Mouse (Mus musculus): ENCODE data around the gene Cry2. TPM values are rescaled to one million over a fixed set of nuclear protein-coding genes. Genes with fewer than 3 reads are reported as not detected.

Gene Cry2
- total RNA-seq, 2 experiments from 2014 or later, result 15.4 to 16.7 TPM

DNA sequence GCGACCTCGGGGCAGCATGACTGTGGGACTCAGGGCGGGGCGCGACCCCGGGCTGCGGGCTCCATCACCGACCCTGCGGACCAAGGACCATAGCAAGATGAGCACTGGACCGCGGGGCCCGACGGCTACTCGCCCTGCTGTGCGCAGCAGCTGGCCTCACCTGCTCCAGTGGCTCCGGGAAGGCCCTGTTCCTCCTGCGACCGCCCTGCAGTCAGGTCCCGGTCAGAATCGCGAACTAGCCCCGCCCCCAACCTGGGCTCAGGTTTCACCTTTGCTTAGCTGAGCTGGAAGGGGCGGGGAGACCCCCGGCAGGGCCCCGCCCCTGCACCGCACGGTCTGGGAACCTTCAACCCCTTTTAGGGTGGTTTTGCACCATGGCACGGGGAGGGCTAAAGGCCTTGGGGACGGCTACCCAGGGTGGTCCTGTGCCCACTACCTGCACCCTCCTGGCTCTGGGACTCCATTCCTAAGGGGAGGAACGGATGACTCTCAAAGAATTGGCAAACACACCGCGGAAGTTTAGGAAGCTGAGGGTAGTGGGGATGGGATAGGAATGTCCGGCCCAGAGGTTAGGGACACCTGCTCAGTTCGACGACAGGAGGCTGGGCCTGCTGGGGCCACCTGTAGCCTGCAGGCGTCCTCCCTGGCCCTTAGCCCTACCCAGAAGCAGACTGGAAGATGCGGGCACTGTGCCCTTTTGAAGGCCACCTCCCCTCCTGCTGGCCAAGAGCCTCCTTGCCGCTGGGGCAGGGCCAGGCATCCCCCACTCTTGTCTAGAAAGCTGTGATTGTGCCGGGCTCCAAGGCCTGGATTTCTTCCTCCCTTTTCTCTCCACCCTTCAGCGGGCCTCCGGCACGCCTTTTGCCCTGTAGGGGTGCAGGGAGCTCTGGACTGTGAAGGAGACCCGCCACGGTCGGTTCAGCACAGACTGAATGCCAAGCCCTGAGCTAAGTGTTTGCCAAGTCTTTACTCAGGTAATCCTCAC, 62.7 kb downstream of the Cry2 start:
- DNase-seq, result no peak

DNA sequence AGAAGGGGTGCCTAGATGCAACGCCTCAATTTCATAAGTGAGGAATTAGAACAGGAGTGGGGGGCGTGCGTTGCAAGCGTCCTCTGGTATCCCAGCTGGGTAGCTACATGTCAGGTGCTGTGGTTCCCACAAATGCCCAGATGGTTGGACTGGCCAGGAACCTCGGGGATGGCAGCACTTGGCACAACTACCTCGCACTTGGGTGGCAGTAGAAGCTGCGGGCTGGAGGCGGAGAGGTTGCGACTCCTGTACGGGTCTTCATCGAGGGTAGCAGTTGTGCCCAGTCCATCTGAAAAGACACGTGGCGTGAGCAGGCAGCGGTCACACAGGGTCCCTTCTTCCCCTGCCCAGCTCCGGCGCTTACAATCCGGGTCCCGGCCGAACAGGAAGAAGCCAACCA, 63.5 kb downstream of the Cry2 start:
- no peak for DNase-seq

DNA sequence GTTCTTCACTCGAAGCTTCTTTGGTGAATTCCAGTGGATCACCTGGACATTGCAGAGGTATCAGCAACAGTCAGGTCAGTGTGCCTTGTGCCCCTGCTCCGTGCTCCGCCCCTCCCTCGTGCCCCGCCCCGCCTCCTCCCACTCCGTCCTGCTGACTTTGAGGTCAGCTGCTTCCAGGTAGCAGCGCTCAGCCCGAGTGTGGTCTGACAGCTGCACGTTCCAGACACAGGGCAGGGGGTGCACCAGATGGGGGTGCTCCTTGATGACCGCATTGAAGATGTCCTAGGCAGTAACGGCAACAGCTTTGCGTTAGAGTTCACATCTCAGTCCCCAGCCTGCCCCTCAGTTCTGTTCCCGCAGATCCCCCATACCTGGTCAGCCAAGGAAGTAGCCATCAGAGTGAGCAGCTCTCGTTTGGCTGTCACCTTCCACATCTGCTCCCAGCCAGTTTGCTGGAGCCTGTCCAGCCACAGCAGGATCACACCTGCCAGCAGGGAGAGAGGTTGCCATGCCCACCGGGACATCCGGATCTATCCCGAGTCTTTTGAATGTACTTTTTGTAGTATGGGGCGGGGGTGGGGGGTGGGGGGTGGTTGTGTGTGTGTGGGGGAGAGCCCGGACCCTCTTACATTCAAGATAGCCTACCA, 66.3 kb downstream of the Cry2 start:
- DNase-seq, result no peak

DNA sequence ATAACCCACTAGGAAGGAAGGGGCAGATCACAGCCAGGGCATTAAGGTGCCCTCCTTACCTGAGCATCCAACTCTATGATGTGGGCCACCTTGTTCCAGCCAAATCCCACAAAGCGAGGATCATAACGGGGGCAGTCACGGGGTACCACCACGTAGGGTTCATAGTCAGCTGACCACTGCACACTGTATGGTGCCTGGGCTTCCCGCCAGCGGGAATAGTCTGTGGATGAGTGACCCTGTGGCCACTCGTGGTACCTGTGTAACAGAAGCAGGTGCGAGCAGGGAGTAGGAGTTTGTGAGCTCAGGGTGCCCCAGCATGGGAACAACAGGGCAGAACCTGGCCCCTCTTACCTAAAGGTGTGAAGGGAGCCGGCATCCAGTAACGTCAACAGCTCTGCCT, 68.3 kb downstream of the Cry2 start:
- no peak for DNase-seq

DNA sequence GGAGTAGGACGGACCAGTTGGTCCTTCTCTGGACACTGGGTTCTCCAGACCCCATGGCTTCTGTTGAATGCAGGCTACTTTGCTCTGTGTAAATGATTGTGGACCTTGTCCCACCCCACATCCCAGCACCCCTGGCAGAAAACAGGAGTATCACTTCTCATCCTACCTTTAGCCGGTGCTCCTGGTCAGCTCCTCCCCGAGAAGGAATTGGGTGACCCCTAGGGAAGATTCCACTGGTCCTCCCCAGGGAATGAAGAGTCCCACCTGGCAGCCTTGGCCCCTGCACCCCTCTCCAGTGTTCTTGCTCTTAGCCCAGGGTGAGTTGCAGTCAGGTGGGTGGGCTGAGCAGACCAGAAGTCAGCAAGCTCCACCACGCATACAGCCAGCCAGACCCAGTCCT, 69.8 kb downstream of the Cry2 start:
- no peak for DNase-seq

DNA sequence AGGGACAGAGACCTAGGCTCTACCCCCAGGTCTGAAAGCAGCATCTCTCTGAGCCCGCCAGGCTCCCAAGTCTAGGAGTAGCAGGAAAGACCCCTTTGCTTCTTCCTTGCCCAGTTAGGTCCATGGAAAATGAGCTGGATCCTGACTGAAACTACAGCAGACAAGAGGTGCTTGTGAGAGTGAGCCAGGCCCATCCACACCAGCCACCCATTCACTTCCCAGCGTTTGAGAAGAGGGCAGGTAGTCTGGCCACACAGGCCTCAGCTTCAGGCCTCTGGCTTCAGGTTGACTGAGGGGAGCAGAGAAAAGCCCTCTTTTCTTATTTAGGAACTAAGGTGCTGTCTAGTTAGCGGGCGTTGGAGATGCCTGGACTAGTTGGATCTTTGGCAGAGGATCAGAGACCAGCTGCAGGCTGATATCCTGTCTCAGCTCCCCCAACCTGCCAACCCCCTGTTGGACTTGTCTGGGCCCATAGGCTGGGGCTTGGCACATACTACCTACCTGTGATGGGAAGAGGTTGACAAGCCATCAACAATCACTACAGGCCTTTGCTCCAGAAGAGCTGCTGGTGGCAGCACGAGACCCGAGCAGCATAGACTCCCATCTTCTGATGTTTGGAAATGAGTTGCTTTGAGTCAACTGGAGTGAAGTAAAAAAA, 71.1 kb downstream of the Cry2 start:
- no peak for DNase-seq

DNA sequence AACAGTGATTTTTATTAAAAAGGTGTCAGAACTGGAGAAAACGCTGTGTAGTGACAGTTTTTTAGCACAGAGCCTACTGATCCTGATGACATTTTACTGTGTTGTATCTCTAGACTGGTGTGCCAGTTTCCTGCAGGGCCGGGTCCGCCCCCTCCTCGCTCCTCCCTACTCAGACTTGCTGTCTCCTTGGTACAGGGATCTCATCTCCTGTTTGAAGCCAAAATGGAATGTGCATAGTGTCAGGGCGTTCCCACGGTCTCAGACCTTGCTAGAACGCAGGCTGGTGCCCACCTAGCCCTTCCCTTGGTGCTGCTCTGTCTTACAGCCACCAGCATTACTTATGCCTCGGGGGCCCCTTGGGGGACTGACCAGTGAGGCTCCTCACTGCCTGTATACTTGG, 72.0 kb downstream of the Cry2 start:
- no peak for DNase-seq

DNA sequence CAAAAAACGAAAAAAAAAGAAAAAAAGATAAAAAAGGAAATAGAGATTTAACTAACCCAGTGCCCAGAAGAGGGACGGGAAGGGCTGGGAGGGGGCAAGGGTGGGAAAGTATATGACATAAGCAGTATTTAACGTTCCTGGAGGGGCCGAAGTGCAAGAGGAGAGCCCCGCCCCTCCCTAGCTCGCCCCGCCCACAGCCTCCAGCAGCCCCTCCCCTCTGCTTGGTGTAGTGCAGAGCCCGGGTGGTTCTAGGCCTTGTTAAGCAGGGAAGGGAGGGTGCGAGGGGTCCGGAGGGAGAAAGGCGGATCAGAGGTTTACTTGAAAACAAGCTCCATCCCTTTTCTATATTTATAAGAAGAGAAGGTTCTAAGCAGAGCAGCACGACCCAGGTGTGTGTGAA, 73.0 kb downstream of the Cry2 start:
- DNase-seq, result no peak

DNA sequence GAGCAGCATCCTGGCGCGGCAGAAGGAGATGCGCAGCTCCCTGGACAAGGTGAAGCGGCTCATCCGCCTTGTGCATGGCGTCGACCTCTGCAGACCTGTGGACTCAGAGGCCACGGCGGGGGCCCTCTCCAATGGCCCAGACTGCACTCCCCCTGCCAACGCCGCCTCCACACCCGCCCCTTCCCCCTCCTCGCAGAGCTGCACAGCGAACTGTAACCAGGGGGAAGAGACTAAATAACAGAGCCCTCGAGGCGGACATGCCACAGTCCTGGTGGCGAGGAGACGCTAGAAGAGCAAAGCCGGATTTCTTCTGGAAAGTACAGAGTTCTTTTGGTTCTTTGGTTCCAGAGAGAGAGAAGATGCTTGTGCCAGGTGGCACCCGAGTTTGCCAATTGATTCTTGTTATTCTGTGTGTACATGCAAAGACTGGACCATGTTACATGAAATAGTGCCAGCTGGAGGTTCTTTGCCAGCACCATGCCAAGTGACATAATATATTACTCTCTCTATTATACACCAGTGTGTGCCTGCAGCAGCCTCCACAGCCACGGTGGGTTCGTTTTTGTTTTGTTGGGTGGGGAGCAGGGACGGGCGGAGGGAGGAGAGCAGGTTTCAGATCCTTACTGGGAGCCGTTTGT, 73.5 kb downstream of the Cry2 start:
- DNase-seq, result no peak

DNA sequence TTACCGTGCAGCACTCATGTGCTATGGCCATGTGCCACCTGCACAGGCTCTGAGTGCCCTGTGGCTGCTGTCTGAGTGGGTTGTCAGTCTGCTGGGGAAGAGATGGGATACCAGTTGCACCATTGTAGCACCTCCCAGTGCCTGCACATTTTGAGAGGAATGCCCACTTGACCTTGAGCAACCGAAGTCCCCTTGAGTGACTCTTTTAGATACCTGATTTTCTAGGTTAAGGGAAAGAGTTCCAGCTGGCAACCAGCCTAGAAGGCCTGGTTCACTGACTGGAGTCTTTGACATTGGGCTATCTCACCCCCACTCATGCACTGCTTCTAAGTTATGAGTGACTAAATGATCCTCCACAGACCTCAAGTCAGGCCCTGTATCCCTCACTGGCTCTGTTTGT, 74.5 kb downstream of the Cry2 start:
- peak in 1 of 2 experiments; percentile 25 for DNase-seq

DNA sequence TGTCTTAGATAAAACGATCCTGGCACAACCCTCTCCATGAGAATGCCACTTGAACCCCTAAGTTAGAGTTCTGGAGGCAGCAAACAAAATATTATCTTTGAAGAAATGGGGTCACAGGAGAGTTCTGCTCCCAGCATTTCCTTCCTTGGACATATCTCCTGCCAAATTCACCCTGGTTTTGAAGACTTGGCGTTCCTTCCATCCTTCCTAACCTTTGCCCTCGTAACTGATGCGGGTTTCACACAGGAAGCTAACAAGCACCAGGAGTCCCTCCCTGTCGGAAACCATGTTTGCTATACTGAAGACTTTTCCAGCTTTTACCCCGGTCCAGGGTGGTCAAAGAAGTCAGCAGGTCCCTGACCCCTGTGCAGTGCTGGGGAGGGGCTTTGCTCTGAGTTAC, 79.6 kb downstream of the Cry2 start:
- DNase-seq, result peak; percentile 39 to 56

Small RNA genes lying within 50 kb of the gene (microRNA-seq; reads per million reads assigned to microRNA genes)
- 0 reads per million in 2 experiments for gene Mir7000

Other genes starting within 250 kb of the Cry2 start
- gene Pex16, start 59.4 kb downstream of the Cry2 start, total RNA-seq (2021), result 10 to 100 TPM; 24.8 to 27.4 TPM
- under 1 TPM in 1 of 2 experiments, not detected in 1; 0.41 TPM for gene Large2, start 59.2 kb downstream of the Cry2 start, total RNA-seq (2021)
- gene 1700029I15Rik, start 51.5 kb downstream of the Cry2 start, total RNA-seq (2021), result 1 to 10 TPM in 1 of 2 experiments, under 1 TPM in 1; 0.25 to 1.1 TPM
- gene Mapk8ip1, start 32.8 kb downstream of the Cry2 start, total RNA-seq (2021), result 1 to 10 TPM; 3.2 to 3.7 TPM
- 1 to 10 TPM; 5.4 to 6.0 TPM for gene Slc35c1, start 26.5 kb upstream of the Cry2 start, total RNA-seq (2021)
- 1 to 10 TPM; 2.2 to 2.4 TPM for gene Chst1, start 165.7 kb upstream of the Cry2 start, total RNA-seq (2021)